Mouse (Mus musculus) heart, postnatal 36 days (tissue): Measurements from ENCODE around the gene Exosc10. TPM values are rescaled to one million over a fixed set of nuclear protein-coding genes. Genes with fewer than 3 reads are reported as not detected.

ENCODE experiments used
- DNase-seq, 2 experiments: peaks; one replicate each; pipeline ENCODE4 v3.0.0; 2021 to 2022
- intact Hi-C: fragments of 180-260 bp; cut with DNase I; formaldehyde crosslinking; loops from one replicate; pipeline ENCODE4 v1.15.1; 2025
- total RNA-seq, 2 experiments: library from RNA; stranded (reverse); gene quantifications; 2 replicates each; pipeline ENCODE4 v1.2.3; 2021

Gene Exosc10
- total RNA-seq, 2 experiments from 2014 or later: 38.5 to 43.2 TPM

DNA sequence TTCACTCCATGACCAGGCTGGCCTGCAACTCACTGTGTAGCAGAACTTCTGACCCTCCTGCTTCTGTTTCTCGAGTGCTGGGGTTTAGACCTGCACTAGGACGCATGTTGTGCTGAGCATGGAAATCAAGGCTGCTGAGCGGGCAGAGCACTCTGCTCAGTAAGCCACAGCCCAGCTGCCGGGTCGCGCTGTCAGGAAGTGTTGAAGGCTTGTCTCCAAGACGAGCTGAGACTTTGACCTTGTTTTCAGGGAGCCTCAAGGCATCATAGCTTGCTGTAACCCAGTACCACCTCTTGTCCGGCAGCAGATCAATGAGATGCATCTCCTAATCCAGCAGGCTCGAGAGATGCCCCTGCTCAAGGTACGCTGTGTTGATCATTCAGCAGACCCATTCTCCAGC, 11.9 kb downstream of the Exosc10 start:
- DNase-seq: no peak
- intact Hi-C loops: no loop called here

DNA sequence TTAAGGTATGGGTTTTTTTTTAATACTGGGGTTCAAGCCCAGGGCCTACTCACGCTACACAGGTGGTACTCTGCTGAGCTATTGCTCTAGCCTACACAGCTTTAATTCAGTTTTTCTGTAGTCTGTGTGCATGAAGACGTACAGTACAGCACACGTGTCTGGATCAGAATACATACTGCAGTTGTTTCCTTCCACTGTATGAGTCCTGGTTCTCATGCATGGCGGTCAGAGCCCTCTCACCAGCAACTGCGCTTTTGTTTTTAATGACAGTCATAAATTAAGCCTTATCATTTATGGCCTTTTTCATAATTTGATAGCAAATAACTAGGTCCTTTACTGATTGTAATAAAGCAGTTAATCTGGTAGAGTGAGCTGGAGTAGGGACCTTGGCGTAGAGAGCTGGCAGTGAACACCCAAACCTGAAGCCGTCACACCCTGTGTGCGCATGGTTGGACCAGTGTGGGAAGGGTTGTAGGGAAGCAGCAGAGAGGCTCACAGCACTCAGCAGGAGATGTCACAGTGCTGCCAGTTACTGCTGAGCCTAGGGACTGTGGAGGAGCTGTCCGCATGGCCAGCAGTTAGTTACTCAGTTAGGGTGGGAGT, 12.6 kb downstream of the Exosc10 start:
- no peak for DNase-seq
- intact Hi-C loops: no loop called here

DNA sequence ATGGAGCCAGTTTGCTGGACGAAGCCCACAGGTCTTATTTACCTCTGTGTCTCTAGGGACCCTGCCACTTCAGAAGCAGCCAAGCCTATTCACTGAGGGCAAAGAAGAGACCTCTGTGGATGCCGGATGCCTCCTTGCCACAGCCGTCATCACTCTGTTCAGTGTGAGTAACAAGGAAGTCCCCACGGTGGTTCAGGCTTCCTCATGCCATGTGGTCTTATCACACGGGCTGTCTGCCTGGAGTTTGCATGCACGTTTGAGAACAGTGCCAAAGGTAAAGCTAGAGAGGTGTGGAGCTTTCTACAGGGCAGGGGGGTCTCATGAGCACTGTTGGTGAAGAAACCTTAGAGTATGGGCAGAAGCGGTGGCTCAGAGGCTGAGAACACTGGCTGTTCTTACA, 15.0 kb downstream of the Exosc10 start:
- intact Hi-C loops: no loop called here
- DNase-seq: no peak

DNA sequence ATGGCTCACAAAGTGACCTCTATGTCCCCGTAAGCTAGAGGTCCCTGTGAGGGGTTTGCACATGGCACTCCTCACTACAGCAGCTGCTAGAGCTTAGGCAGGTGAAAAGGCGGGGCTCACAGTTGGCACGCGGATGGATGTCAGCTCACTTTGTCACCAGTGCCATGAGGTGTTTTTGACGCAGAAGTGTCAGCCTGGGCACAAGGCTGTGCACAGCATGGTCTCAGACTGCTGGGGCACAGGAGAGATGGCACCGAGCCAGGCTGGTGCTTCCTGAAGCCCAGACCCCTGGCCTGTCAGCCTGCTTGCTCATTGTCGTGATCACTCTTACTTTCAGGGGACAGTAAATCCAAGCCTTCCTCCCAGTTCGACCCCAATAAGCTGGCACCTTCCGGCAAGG, 22.5 kb downstream of the Exosc10 start:
- no peak for DNase-seq
- intact Hi-C loops: no loop called here

DNA sequence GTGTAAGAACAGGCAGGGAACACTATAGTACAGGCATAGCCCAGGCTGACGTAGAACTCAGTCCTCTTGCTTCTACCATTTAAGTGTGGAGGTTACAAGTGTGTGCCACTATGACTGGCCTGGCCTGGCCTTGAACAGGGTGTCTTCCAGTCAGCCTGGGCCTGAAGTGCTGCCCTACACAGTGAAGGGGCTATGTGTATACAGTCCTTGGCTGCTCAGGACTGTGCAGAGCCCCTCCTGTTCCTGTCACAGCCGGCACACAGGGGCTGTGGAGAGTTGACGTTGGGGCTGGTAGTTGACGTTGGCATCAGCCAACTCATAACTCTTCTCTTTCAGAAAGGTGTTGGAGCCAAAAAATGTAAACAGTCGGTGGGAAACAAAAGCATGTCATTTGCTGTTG, 23.2 kb downstream of the Exosc10 start:
- intact Hi-C loops: no loop called here
- DNase-seq: no peak

DNA sequence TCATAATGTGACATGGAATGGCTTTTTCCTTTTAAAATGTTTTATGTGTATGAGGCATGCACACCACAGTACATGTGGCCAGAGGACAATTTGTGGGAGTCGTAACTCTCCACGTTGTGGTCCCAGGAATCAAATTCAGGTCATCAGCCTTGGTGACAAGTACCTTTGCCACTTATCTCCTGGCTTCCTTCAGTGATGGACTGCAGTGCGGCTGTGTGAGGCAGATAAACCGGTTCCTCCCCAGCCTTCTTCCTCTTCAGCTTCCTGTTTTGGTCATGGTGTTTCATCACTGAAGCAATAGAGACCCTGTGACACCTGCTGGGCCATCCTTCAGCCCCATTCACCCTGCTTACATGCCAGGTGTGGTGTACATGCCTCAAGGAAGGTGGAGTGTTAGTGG, 25.0 kb downstream of the Exosc10 start:
- DNase-seq: no peak
- intact Hi-C loops: no loop called here

DNA sequence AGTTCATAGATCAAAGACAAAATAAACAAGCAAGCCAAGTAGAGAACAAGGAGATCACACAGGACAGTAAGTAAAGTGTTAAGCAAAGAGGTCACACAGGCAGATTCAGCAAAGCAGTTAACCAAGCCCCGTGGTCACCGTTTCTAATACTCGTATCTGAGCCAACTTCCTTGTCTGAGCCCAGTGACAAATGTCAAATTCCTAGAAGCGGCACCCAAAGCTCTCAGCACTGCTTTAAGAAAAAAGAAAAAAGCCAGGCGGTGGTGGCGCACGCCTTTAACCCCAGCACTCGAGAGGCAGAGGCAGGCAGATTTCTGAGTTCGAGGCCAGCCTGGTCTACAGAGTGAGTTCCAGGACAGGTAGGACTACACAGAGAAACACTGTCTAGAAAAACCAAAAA, 28.4 kb downstream of the Exosc10 start:
- DNase-seq: no peak
- intact Hi-C loops: no loop called here

DNA sequence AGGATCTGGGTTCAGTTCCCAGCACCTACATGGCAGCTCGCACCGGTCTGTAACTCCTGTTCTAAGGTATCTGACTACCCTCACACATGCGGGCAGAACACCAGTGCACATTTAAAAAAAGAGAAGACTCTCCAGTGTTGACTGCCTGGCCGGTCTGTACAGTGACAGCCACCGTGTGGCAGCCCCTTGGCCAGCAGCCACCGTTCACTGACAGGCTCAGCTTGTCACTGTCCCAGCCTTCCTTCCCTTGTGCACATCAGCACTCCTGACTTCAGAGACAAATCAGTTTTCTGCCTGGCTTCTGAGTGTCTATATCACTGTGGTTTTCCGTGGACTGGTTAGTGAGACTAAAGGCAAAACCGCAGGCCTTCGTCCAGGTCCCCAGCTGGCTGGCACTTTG, 30.6 kb downstream of the Exosc10 start:
- intact Hi-C loops: no loop called here
- no peak for DNase-seq

DNA sequence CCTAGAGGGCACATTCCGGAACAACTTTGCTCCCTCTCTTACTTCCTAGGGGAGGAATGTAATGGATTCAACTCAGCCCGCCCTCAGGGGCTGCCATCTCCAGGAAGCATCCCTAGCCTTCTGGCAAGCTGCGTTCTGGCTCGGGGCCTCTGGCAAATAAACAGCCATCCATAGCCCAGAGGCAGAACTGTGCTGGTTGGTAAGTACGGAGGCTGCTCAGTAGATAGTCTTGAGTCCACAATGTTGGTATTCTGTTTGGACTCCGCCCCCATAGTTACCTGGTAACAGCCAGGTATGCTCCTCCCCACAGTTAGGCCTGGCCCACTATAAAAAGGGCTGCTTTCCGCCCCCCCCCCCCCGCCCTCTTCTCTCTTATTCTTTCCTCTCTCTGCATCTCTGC, 31.3 kb downstream of the Exosc10 start:
- intact Hi-C loops: no loop called here
- no peak for DNase-seq

DNA sequence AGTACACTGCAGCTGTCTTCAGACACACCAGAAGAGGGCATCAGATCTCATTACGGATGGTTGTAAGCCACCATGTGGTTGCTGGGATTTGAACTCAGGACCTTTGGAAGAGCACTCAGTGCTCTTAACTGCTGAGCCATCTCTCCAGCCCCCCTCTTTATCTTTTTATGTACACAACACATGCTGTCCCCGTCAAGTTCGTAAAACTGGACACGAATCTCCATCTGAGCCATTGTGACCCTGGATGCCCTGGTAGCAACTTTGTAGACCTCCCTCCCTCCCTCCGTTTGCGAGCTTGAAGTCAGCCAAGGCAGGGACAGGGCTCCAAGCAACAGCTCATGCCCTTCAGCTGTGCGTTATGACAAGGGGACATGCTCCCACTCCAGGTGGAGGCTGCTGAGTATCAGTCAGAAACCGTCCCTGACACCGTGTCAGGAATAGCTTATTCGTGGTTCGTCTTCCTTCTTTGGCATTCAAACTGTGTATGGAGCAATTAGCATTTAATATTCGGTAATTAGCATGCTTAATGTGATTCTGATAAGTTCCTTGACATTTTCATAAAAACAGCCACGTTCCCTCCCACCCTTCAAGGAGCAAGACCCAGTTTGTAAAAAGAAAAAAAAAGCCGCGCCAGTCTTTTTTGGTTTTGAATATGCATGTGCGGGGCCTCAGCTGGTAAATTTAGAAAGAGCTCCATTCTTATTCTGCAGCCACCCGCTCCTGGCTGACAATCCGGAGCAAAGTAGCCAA, 32.4 kb downstream of the Exosc10 start:
- no peak for DNase-seq
- intact Hi-C loops: no loop called here

DNA sequence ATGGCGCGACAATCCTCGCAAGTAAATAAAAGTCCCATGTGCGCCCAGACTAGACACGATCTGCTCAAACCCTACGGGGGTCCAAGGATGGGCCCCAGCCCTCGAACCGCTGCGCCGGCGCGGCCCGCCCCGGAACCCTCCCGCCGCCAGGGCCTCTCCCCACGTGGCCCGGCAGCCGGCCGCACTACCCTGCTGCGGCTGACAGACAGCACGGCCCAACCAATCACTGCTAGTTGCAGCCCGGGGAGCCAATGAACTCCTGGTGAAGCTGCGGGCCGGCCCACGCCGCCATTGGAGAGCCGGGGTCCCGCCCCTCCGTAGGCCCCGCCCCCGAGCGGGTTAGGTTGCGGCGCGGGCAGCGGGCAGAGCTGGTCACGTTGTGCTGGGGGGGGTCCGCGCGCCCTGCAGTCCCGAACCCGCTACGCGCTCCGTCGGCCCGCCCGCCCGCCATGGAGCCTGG, 33.0 kb downstream of the Exosc10 start, which contains the start of gene Srm:
TSS of gene Srm (plus strand) at position 333 of the 460 bp plus-strand sequence.
- DNase-seq: peak; percentile 96 to 97
- intact Hi-C loops: no loop called here

DNA sequence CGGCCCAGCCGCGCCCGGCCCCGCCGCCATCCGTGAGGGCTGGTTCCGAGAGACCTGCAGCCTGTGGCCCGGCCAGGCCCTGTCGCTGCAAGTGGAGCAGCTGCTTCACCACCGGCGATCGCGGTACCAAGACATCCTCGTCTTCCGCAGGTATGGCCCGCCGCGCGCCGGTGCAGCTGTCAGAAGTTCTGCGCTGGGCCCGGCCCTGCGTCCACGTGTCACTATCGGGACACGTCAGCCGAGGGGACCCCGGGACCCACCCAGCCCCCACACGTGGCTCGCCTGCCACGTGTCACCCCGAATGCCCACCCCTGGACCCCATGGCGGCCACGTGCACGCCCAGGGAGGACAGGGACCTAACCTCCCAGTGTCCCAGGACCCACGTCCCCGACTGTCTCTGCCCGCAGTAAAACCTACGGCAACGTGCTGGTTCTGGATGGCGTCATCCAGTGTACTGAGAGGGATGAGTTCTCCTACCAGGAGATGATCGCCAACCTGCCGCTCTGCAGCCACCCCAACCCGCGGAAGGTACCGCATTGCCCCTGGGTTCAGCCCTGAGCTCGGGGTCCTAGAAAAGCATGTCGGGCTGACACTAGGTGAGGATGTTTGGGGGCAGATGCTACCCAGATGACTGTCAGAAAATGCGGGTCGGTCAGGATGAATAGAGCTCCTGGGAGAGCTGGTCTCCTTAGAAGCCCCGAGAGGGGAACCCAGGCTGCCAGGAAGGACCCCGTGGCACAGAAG, 33.6 kb downstream of the Exosc10 start:
- no peak for DNase-seq

DNA sequence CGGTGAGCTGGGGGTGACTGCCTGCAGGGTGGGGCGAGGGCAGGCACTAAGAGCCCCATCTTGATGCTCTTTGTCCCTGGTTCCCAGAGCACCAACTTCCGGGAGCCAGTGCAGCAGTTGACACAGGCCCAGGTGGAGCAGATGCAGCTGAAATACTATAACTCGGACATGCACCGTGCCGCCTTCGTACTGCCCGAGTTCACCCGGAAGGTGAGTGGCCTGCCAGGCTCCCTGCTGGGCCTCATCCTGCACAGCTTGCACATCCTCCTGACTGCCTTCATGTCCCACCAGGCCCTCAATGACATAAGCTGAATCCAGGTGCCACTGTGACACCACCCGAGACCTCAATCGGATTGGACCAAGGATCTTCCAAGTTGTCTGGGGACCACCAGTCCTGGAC, 35.8 kb downstream of the Exosc10 start:
- no peak for DNase-seq
- intact Hi-C loops: no loop called here

More for the DNA sequence above, 33.6 kb downstream of the Exosc10 start:
- intact Hi-C loops: no loop called here

DNA sequence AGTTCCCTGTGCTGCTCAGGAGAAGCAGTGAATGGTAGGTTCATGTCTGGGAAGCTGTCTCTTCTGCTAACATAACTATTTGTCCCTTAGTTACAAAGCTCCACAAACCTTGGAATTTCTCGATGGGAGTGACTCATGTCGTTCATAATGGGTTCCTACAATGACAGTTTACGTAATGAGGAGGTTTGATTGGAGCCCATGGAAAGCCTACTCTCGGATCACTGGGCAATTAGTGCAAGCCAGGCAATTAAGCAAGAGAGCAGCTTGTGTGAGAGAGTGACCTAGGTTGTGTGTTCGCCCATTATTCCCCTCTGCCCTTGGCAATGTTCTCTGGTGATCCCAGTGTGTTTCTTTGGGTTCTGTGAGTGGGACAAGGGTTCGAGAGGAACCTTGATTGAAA, 37.7 kb downstream of the Exosc10 start:
- intact Hi-C loops: no loop called here
- no peak for DNase-seq

DNA sequence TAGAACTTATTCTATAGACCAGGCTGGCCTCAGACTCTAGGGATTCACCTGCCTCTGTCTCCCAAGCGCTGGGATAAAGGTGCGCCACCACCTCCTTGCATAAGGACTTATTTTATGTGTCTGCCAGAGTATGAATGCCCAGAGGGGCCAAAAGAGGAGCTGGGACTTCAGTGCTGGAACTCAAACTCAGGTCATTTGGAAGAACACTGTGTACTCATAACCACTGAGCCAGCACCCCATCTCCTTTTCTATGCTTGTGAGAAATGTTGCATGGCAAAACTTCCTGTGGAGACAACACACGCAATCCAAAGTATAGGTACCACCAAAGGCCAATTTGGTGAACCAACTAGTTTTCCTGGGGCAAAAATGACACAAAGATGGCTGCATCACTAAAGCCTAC, 38.5 kb downstream of the Exosc10 start:
- DNase-seq: no peak
- intact Hi-C loops: no loop called here

DNA sequence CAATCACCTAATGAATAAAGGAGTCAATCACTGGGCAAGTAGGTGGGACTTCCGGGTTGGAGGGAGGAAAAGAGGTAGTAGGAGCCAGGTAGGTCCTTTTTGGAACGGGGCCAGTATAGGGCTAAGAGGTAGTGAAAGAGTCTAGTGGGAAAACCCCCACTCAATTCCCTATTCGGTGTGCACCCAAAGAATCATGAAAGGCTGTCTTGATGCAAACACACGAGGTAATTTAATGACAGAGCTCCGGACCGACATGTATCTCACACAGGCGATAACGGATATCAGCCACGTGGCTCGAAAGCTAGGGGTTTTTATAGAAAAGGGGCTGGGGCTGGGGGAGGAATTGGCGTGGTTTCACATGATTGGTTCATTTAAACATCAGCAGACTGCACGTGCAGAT, 40.6 kb downstream of the Exosc10 start:
- DNase-seq: no peak
- intact Hi-C loops: no loop called here

DNA sequence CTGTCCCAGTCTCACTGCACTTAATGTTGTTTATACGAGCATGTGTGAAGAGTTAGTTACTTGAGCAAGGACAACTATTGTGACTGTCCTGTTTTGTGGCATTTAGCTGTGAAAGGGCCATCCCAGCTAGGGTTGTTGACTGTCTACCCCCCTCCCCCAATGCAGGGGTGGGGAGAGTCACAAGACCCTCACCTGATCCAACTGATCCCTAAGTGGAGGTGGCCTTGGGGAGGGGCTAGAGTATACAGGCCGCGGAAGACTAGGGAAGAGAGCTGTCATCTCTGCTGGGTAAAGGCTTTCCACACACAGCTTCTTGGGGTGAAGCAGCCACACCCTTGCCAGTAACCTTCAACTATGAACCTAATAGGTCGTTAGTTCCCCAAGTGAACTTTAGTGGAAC, 42.1 kb downstream of the Exosc10 start:
- no peak for DNase-seq
- intact Hi-C loops: no loop called here

DNA sequence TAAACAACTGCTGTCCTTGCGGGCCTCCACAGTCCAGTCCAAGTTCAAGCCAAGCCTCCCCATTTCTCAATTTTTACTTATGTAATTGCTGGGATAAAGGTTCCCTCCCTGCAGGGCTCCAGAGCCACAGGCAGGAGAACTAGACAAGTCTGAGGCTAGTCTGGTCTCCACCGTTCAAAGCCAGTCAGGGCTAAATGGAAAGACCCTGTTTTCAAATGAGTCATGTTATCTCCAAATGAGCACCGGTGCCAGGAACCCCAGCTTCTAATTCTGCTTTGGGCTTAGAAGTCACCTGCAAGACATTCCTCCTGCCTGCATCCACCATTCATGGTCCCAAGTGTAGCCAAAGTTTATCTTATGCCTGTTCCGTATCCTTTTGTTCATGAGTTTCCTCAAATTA, 43.6 kb downstream of the Exosc10 start:
- intact Hi-C loops: no loop called here
- no peak for DNase-seq

DNA sequence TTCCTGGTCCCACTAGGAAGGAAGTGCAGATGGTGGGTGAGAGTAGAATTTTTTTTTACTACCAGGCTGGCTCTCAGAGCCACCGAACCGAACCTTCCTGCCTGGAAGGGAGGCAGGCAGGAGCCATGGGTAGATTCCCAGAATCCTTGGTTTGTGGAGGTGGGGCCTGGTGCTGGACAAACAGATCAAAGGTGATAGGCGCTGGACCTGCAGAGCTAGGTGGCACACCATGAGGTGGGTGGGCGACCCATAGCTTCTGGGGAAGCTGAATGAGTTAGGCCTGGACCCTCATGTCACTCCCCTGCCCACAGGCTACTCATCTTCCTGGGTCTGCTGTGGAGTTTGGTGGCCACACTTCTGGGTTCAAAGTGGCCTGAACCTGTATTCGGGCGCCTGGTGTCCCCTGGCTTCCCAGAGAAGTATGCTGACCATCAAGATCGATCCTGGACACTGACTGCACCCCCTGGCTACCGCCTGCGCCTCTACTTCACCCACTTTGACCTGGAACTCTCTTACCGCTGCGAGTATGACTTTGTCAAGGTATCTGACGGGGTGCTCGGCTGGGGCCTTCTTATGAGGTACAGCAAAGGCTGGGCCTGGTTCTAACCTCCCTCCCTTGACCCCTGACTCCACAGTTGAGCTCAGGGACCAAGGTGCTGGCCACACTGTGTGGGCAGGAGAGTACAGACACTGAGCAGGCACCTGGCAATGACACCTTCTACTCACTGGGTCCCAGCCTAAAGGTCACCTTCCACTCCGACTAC, 44.3 kb downstream of the Exosc10 start, which contains the start of gene Masp2:
TSS of gene Masp2 (plus strand) at position 198 of the 764 bp plus-strand sequence.
- intact Hi-C loops: no loop called here
- DNase-seq: no peak

DNA sequence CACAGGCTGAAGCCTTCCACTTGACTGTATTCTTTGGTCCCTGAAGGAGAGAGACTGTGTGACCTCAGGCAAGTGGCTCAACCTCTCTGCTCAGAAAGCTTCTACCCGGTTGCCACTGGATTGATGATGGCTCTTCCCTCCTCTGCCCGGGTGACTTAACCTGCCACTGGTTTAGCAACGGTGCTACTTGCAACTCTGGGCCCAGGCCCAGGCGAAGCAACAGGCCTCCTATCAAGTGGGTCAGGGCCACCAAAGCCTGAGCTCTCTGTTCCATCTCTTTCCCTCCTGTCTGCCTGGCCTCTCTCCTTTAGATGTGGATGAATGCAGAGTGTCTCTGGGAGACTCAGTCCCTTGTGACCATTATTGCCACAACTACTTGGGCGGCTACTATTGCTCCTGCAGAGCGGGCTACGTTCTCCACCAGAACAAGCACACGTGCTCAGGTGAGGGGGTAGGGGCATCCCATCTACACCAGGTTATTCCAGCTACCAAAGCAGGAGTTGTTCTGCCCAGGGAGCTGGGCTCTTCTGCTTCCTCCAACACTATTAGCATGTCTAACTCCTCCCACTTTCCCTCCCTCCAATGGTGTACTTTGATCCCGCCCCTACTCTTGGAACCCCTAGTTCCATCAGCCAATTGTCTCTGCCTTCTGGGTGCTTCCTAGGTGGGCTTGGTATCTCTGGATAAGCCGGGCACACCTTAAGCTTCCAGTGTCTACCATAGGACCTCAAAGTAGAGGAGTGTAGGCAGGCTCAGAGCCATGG, 45.3 kb downstream of the Exosc10 start:
- intact Hi-C loops: no loop called here
- no peak for DNase-seq
